Mouse (Mus musculus) forebrain, embryonic 14.5 days (tissue): ENCODE results near the gene Bahcc1. TPM values are rescaled to one million over a fixed set of nuclear protein-coding genes. Genes with fewer than 3 reads are reported as not detected.

Experiments used
- ATAC-seq: fragments of 200-750 bp; cut with Nextera tagmentation; 2 replicates; pipeline ENCODE4 v1.8.0; 2017; ENCODE audit warnings: mild to moderate bottlenecking, moderate library complexity
- DNase-seq: peaks from one replicate; pipeline ENCODE4 v3.0.0-alpha.2; 2015; ENCODE audit warnings: low spot score
- H3K27ac ChIP-seq: fragments of 300-500 bp; sonication (generic); 2 replicates; pipeline ENCODE4 v1.5.1; 2014; ENCODE audit warnings: low read depth, mild to moderate bottlenecking, control low read depth, low read length, moderate library complexity
- H3K27me3 ChIP-seq: fragments of 300-500 bp; sonication (generic); replicated peaks from 2 replicates; pipeline ENCODE4 v1.6.1; 2014; ENCODE audit warnings: low read length, control low read depth, mixed read lengths; ENCODE audit not compliant: control insufficient read depth, insufficient read depth
- H3K36me3 ChIP-seq: fragments of 300-500 bp; sonication (generic); 2 replicates; pipeline ENCODE4 v1.6.1; 2014; ENCODE audit warnings: low read length, control low read depth; ENCODE audit not compliant: control insufficient read depth, insufficient read depth
- H3K4me1 ChIP-seq: fragments of 300-500 bp; sonication (generic); 2 replicates; pipeline ENCODE4 v1.6.1; 2014; ENCODE audit warnings: antibody characterized with exemption, low read length, control low read depth; ENCODE audit not compliant: control insufficient read depth, insufficient read depth
- H3K4me2 ChIP-seq: fragments of 300-500 bp; sonication (generic); 2 replicates; pipeline ENCODE4 v1.6.1; 2014; ENCODE audit warnings: mild to moderate bottlenecking, control low read depth, low read length
- H3K4me3 ChIP-seq: fragments of 300-500 bp; sonication (generic); 2 replicates; pipeline ENCODE4 v1.5.1; 2014; ENCODE audit warnings: low read depth, low read length, control low read depth
- H3K9ac ChIP-seq: fragments of 300-500 bp; sonication (generic); 2 replicates; pipeline ENCODE4 v1.6.1; 2014; ENCODE audit warnings: mild to moderate bottlenecking, low read length, control low read depth, moderate library complexity
- H3K9me3 ChIP-seq: fragments of 300-500 bp; sonication (generic); replicated peaks from 2 replicates; pipeline ENCODE4 v1.6.1; 2016; ENCODE audit warnings: low read length, control low read depth, mixed read lengths; ENCODE audit not compliant: control insufficient read depth
- WGBS: fragments of 180-500 bp; shearing (Covaris S2); extraction: QIAGEN DNeasy Blood & Tissue Kit; methylation state at CpG from one replicate; pipeline ENCODE4 v1.1.7; 2014; 5-methylcytosine and 5-hydroxymethylcytosine counted together
- polyA plus RNA-seq: library from polyadenylated mRNA; unstranded; fragments of >200 nt; fragmentation: Nextera tagmentation; extraction: Ambion mirVana; gene quantifications from 2 replicates; pipeline ENCODE4 v1.2.1, GENCODE M21; 2014

Bahcc1 gene
- polyA plus RNA-seq, 1 experiment from 2014 or later: 12.6 TPM

DNA sequence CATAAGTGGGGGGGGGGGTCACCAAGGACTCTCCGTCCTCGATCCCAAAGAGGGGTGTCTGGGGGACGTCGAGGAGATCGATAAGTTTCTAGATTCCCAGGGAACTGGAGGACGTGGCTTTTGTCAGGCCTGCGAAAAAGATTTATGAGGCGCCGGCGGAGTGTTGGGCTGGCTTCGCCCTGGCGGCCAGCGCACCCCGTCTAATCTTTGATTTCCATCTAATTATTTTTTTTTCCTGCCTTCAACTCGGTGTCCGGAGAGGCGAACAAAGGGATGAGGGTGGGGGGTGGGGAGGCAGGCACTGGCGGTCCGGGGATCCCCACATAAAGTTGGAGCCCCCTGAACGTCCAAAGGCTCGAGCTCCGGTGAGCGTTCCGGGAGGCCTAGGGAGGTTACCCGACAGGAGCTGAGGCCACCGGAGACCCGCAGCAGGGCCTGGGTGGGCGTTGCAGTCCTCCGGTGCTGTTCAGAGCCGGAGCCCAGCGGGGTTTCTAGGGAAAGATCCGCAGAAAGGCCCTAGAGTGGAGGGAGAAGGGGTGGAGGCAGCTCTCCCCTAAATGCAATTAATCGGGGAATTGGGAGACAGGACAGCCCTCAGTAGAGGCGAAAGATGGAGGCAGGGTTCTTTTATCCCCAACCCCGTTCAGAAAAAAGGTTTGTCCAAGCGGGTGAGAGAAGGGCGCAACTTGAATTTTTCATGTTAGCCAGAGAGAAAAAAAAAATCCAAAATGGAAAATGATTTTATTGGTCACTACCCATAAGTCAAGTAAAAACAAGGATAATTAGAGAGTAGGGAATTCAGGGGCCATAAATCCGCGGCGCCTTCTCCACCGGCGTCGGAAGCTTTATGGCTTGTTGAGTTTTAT, 45.3 kb upstream of the Bahcc1 start:
- WGBS: under 1% methylated on average over 43 of the region's 43 CpGs
- Histone ChIP-seq H3K36me3 (peaks cover 6% of the 10 kb centered on the region; the same call in 1 of the 2 replicates), H3K9me3 (no peaks in the 10 kb centered on the region), H3K9ac (peak overlapping the region; percentile 99), H3K27me3 (no peaks in the 10 kb centered on the region), H3K27ac (peak overlapping the region; percentile 97), H3K4me1 (peaks cover 38% of the 10 kb centered on the region), H3K4me3 (peak overlapping the region; percentile 94), H3K4me2 (peak overlapping the region; percentile 92)
- ATAC-seq: no peak
- peak; percentile 45 for DNase-seq

DNA sequence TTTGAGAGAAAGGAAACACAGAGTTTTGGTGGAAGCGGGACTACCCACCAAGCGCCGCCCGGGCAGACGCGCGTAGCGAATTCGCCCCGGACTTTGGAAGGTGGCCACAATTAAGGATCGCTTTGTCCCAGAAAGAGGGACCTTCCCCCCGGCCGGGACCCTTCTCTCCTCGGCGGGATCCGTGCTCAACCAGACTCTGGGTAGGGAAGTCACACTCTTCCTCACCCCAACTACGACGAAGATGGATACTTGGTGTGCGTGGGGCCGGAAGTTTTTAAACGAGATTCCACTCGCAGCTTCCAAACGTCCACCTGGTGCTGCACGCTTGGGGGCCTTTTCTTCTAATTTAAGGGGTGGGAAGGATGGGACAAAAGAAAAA, 44.7 kb upstream of the Bahcc1 start:
- peak overlapping the region; percentile 94 for H3K4me3 ChIP-seq
- WGBS: under 1% methylated on average over 24 of the region's 24 CpGs
- peaks cover 6% of the 10 kb centered on the region; the same call in 1 of the 2 replicates for H3K36me3 ChIP-seq
- no peak for ATAC-seq
- peak overlapping the region; percentile 92 for H3K4me2 ChIP-seq
- no peaks in the 10 kb centered on the region for H3K9me3 ChIP-seq
- H3K9ac ChIP-seq: peak overlapping the region; percentile 99
- peak; percentile 37 for DNase-seq
- H3K4me1 ChIP-seq: peaks cover 36% of the 10 kb centered on the region
- peak overlapping the region; percentile 97 for H3K27ac ChIP-seq
- no peaks in the 10 kb centered on the region for H3K27me3 ChIP-seq

DNA sequence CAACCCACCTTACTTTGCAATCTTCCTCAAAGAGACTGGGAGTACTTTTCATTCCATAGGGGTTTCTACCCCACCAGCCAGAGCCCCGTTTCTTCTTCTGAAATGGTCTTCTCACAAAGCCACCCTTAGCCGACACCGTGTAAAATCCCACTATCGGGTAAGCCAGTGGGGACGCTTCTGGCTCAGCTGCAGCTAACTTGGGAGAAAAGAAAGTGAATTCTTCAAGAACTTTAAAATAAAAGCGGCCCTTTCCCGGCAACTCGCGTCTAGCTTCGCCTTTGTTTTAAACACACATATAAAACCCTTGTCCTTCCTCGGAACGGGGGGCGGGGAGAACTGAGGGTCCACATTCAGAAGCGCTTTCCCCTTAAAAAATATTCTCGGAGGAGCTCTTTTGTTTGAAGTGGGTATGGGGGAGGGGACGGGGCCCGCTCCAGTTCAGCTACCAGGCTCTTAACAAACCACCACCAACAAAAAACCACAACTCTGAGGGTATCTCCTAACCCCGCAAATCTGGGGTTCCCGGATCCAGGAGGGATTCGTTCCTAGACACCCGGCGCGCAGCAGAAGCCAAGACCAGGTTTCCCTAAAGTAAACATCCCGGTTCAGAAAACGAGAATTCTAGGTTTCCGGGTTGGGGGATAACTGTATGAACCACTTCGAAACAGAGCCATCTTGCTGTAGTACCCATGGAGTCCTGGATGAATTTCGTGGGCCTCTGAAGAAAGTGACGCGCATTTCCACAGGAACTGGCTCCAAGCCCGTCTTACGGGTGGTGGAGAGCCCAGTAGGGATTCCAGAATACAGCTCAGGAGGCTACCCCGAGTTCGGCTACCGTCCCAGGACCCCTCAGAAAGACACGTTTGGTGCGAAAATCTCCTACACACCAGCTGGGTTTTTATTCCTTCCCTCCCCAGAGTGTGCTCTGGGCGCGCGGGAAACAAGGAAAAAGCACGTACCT, 44.0 kb upstream of the Bahcc1 start:
- Histone ChIP-seq H3K27ac (peak overlapping the region; percentile 97), H3K36me3 (peaks cover 6% of the 10 kb centered on the region; the same call in 1 of the 2 replicates), H3K9ac (peak overlapping the region; percentile 99), H3K4me3 (peak overlapping the region; percentile 94), H3K9me3 (no peaks in the 10 kb centered on the region), H3K4me1 (peaks cover 30% of the 10 kb centered on the region), H3K27me3 (no peaks in the 10 kb centered on the region), H3K4me2 (peak overlapping the region; percentile 92)
- DNase-seq: peak; percentile 75
- ATAC-seq: no peak
- under 1% methylated on average over 41 of the region's 41 CpGs for WGBS

DNA sequence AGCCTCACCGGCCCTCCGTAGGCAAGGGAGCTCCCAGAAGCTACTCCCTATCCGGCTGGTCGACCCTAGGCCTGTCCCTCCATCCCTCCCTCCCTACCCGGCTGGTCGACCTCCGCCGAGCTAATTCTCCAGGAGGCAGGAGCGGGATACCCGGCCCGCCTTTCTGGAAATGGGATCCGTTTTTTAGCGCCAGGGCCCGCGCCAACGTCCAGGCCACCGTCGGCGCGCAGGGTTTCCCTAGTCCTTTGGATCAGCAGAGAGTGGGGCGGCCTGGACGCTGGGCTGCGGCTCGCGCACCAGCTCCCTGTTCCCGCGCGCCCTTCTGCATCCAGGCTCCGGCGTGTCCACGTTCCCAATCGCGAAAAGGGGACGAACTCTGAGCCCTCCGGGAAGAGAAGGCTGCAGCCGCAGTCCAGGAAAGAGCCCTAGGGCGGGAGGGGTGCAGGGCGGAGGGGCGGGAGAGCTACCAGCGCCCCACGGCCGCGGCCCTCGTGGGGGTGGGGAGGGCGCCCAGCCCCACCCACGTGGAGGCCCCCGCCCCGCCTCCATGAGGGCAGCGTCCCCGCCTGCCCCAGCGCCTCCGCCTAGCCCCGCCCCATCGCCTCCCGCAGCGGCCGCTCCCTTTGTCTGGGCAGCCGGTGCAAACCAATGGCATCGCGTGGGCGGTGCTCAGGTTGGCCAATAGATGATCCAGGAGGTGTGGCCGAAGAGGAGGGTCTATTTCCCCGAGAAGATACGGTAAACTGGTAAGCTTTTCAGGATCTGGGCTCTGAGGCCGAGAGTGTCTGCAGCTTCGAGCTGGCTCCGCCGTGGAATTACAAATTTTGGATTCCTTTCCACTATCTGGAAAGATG, 43.1 kb upstream of the Bahcc1 start:
- peak overlapping the region; percentile 92 for H3K4me2 ChIP-seq
- peak; percentile 99 for DNase-seq
- peak overlapping the region; percentile 99 for H3K9ac ChIP-seq
- peak; percentile 95 for ATAC-seq
- peak overlapping the region; percentile 97 for H3K27ac ChIP-seq
- peaks cover 21% of the 10 kb centered on the region for H3K4me1 ChIP-seq
- H3K36me3 ChIP-seq: peaks cover 6% of the 10 kb centered on the region; the same call in 1 of the 2 replicates
- no peaks in the 10 kb centered on the region for H3K27me3 ChIP-seq
- H3K9me3 ChIP-seq: no peaks in the 10 kb centered on the region
- under 1% methylated on average over 64 of the region's 68 CpGs for WGBS
- peak overlapping the region; percentile 94 for H3K4me3 ChIP-seq

DNA sequence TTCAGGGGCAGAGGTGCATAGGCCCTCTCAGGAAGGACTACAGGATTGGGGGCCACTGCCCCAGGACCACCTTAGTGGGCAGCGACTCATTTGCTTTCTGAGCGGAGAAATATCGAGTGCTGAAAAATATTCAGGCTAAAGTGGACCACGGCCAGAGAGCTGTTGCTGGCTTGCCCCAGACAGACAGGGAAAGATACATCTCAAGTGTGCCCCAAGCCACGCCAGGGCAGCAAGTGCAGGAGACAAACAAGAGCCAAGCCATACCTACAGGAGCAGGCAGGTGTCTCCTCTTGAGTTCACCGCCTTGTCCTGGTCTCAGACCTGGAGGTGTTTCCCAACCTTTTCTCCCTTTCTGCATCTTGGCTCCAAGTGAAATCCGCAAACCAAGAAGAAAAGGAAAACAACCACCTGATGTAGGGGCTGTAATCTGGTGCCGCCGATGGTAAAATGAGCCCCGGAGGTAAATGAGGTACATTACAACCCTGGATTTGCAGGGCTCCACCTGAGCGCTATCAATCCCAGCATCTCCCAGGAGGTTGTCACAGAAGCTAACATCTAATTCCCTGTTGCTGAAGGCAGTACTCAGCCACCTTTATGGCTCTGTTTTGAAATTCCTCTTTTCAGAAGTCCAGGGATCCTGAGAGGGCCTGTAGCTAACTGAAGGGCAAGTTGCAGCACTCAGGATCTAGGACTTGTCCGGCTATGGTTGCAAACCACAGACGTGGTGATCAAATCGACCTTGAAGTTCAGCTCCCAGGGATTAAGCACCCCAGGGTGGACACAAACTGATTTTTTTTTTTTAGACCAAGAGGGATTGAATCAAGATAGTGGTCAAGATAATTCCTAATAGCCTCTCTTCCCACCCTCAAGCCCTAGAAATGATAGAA, 42.0 kb upstream of the Bahcc1 start:
- no peak for ATAC-seq
- H3K27ac ChIP-seq: peak overlapping the region; percentile 97; the same call in 1 of the 2 replicates
- H3K4me1 ChIP-seq: peaks cover 10% of the 10 kb centered on the region
- no peaks in the 10 kb centered on the region; the same call in 1 of the 2 replicates for H3K36me3 ChIP-seq
- WGBS: 39% methylated on average over 14 of the region's 14 CpGs
- H3K27me3 ChIP-seq: no peaks in the 10 kb centered on the region
- H3K4me3 ChIP-seq: peak overlapping the region; percentile 94
- H3K9ac ChIP-seq: peak overlapping the region; percentile 46
- no peak for DNase-seq
- H3K9me3 ChIP-seq: no peaks in the 10 kb centered on the region
- peak overlapping the region; percentile 55 for H3K4me2 ChIP-seq

DNA sequence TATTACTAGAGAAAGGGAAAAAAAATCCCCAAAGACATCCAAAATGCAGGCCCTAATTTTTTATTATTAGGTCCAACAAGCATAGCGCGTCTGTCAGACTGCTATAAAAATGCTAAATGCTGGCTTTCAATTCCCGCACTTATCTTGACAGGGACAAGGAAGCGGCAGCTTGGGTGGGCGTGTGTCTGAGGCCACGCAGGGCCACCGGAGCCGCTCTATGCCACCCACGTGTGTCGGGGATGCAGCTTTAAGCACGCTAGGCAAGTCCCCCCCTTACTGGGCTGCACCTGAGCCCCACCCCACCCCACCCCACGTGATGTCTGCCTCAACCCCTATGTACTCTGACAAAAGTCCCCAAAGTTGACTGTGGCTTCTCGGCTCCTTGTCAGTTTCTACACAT, 33.9 kb upstream of the Bahcc1 start:
- no peak overlapping the region for H3K9ac ChIP-seq
- H3K4me2 ChIP-seq: no peak overlapping the region
- no peaks in the 10 kb centered on the region for H3K9me3 ChIP-seq
- peak; percentile 29; the same call in 1 of the 2 replicates for ATAC-seq
- WGBS: 46% methylated on average over 13 of the region's 13 CpGs
- DNase-seq: no peak
- no peak overlapping the region for H3K4me3 ChIP-seq
- no peaks in the 10 kb centered on the region for H3K4me1 ChIP-seq
- no peaks in the 10 kb centered on the region for H3K36me3 ChIP-seq
- no peaks in the 10 kb centered on the region for H3K27me3 ChIP-seq
- H3K27ac ChIP-seq: no peak overlapping the region

DNA sequence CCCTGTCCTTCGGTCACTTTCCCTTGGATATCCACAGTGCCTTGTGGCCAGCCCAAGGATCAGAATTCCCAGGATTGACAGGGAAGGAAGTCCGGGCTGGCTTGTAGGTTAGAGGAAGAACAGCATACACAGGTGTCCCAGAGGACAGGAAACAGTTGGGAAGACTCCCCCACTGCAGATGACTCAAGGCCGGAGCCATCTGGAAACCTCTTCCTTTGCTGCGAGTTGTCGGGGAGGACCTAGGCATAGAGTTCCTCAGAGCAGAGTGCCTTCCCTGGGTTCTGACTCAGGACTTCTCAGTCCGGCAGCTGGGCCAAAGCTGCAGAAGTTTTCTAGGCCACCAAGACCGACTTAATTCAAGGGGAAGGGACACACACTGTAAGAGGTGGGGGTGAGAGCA, 33.0 kb upstream of the Bahcc1 start:
- Histone ChIP-seq H3K36me3 (no peaks in the 10 kb centered on the region), H3K4me1 (no peaks in the 10 kb centered on the region), H3K4me2 (no peak overlapping the region), H3K4me3 (no peak overlapping the region), H3K27me3 (no peaks in the 10 kb centered on the region), H3K9ac (no peak overlapping the region), H3K9me3 (no peaks in the 10 kb centered on the region), H3K27ac (no peak overlapping the region)
- ATAC-seq (no peak), DNase-seq (no peak)
- WGBS: 77% methylated on average over 7 of the region's 7 CpGs
